Mouse (Mus musculus) cerebellum, adult (tissue): ENCODE results near the gene Erfe.

ENCODE experiments used
- ATAC-seq: cut with Nextera tagmentation; 2 replicates; pipeline ENCODE4 v1.9.2; 2017; ENCODE audit warnings: mild to moderate bottlenecking, moderate library complexity, mixed read lengths; ENCODE audit not compliant: insufficient number of reproducible peaks, low FRiP score, low TSS enrichment

Erfe gene

DNA sequence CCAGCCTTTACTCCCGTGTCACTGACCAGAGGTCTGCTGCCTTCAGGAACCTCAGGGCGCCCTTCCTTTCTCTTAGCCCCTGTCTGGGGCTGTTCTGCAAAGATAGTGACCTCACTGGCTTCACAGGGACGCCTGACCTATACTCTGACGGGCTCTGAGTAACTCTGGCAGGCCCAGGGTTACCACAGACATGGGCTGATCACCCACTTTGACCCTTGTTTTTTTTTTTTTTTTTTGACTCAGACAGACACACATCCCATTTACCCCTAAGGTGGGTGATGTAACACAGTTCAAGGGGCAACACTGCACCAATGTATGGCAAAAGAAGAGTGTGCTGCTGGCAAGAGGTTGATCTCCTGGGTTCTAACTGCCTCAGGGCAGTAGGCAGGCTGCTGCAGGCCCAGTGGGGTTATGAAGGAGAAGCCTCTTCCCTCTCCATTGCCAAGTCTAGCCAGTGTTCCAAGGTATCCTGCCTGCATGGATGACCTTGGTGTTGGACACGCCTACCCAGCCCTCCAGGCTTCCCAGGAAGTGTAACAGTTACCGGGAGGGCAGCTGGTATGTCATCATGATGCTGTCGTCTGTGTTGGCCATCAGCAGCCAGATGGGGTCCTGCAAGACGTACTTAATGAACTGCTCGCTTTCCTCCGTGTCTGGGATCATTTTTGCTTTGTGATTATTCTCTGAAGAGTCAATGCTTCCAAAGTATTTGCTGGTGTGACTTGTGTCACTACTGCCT lies 53.8 kb downstream of the Erfe start:
- ATAC-seq = no peak

DNA sequence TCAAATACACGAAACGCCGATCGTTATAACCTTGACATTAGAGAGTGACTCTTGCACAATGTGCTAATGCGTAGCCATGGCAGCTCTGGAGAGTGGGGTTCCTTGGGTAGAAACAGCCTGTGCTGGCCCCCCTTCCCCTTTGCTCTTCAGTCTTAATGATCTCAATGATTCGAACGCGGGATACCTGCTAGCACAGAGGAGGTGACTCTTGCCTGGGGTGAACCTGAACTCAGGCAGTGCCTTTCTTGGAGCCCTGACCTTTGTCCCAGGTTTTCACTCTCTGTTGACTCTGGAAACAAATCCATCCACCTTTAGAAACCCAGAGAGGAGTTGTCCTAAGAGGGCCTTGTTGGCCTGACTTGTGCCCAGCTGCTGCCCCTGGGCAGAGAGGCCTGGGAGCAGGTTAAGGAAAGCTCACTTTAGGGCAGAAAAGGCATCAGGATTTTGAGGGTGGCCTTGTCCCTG lies 54.4 kb downstream of the Erfe start:
- no peak for ATAC-seq
